Mouse (Mus musculus) heart, embryonic 13.5 days (tissue): ENCODE measurements around the gene Dcbld2. TPM values are rescaled to one million over a fixed set of nuclear protein-coding genes. Genes with fewer than 3 reads are reported as not detected.

Source experiments
- ATAC-seq: fragments of 200-750 bp; cut with Nextera tagmentation; 2 replicates; pipeline ENCODE4 v1.8.0; 2017; ENCODE audit warnings: moderate TSS enrichment; ENCODE audit not compliant: insufficient number of reproducible peaks, low FRiP score, low TSS enrichment; ENCODE audit errors: extremely low read depth
- H3K27ac ChIP-seq: fragments of 300-500 bp; sonication (generic); replicated peaks from 2 replicates; pipeline ENCODE4 v1.5.1; 2015; ENCODE audit warnings: moderate library complexity, mild to moderate bottlenecking, inconsistent platforms
- H3K27me3 ChIP-seq: fragments of 300-500 bp; sonication (generic); replicated peaks from 2 replicates; pipeline ENCODE4 v1.6.1; 2015; ENCODE audit warnings: mild to moderate bottlenecking, inconsistent platforms
- H3K36me3 ChIP-seq: fragments of 300-500 bp; sonication (generic); 2 replicates; pipeline ENCODE4 v1.6.1; 2015; ENCODE audit warnings: mild to moderate bottlenecking, inconsistent platforms
- H3K4me1 ChIP-seq: fragments of 300-500 bp; sonication (generic); 2 replicates; pipeline ENCODE4 v1.6.1; 2015; ENCODE audit warnings: inconsistent platforms
- H3K4me2 ChIP-seq: fragments of 300-500 bp; sonication (generic); 2 replicates; pipeline ENCODE4 v1.6.1; 2015; ENCODE audit warnings: inconsistent platforms, mild to moderate bottlenecking, moderate library complexity
- H3K4me3 ChIP-seq: fragments of 300-500 bp; sonication (generic); 2 replicates; pipeline ENCODE4 v1.5.1; 2015; ENCODE audit warnings: moderate library complexity, mild to moderate bottlenecking, inconsistent platforms
- H3K9ac ChIP-seq: fragments of 300-500 bp; sonication (generic); 2 replicates; pipeline ENCODE4 v1.6.1; 2015; ENCODE audit warnings: inconsistent platforms, mild to moderate bottlenecking, moderate library complexity
- H3K9me3 ChIP-seq: fragments of 300-500 bp; sonication (generic); 2 replicates; pipeline ENCODE4 v1.6.1; 2016; ENCODE audit warnings: inconsistent platforms
- WGBS: fragments of 180-500 bp; shearing (Covaris S2); methylation state at CpG from one replicate; pipeline ENCODE4 v1.1.7; 2015; ENCODE audit warnings: mixed read lengths; 5-methylcytosine and 5-hydroxymethylcytosine counted together
- polyA plus RNA-seq: library from polyadenylated mRNA; unstranded; fragments of >200 nt; fragmentation: Nextera tagmentation; extraction: Ambion mirVana; gene quantifications from 2 replicates; pipeline ENCODE4 v1.2.1, GENCODE M21; 2015

Dcbld2 gene
- polyA plus RNA-seq, 1 experiment from 2014 or later, result 8.0 TPM

GRCm38 (mm10) chr16:58516161-58516560 lies 107.9 kb downstream of the Dcbld2 start:
- Histone ChIP-seq H3K9me3 (no peaks in the 10 kb centered on the region), H3K9ac (no peak overlapping the region), H3K4me2 (no peak overlapping the region), H3K36me3 (no peaks in the 10 kb centered on the region), H3K4me3 (no peak overlapping the region), H3K27me3 (no peaks in the 10 kb centered on the region), H3K27ac (no peak overlapping the region), H3K4me1 (peaks cover 49% of the 10 kb centered on the region)
- 89% methylated on average over 2 of the region's 2 CpGs for WGBS
- no peak for ATAC-seq

DNA sequence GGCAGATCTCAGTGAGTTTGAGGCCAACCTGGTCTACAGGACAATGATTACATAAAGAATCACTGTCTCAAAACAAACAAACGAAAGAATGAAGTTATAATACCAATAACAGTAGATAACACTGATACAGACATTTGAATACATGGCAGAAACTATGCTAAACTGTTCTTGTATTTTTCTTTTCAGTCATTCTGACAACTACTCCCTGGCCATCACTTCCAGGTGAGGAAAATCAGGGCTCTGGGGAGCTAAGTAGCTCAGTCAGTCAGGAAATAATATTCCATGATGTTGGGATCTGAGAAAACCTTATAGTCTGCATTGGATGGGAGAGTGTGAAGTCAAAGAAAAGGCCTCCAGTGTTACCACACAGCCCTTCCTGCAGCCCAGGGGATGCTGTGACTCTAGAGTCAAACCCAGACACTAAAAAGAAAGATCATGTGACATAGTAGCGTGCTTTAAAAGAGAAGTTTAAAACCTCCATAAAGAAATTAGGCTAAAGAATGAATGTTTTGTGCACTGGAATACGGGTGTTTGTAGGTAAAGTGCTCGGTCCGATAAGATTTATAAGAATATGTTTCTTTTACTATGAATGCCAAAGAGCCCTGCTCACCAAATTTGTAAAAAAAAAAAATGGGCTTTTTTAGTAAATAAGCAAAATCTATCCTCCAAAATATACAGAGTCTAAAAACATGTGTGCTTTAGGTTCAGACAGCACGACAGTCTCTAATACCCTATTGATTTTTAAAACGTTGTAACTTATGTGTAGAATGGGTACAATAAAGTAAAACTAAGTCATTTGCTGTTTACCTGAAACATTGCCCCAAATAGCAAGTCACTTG lies 108.9 kb downstream of the Dcbld2 start:
- no peaks in the 10 kb centered on the region for H3K36me3 ChIP-seq
- no peak overlapping the region for H3K4me3 ChIP-seq
- no peak for ATAC-seq
- no peaks in the 10 kb centered on the region for H3K27me3 ChIP-seq
- H3K4me1 ChIP-seq, result peaks cover 49% of the 10 kb centered on the region
- 91% methylated on average over 7 of the region's 7 CpGs for WGBS
- H3K27ac ChIP-seq, result no peak overlapping the region
- no peak overlapping the region for H3K4me2 ChIP-seq
- H3K9me3 ChIP-seq, result no peaks in the 10 kb centered on the region
- H3K9ac ChIP-seq, result no peak overlapping the region

Other genes starting within 250 kb of the Dcbld2 start
- gene St3gal6, start 115.8 kb downstream of the Dcbld2 start, polyA plus RNA-seq, result 13.8 and 16.0 TPM in 2 replicates
- gene Gm813, start 208.5 kb downstream of the Dcbld2 start, polyA plus RNA-seq, result not detected in 2 replicates
- not detected in 2 replicates for gene E330017A01Rik, start 230.3 kb downstream of the Dcbld2 start, polyA plus RNA-seq